Mouse (Mus musculus): Measurements from ENCODE around the gene Ehd2. TPM values are rescaled to one million over a fixed set of nuclear protein-coding genes. Genes with fewer than 3 reads are reported as not detected.

Gene Ehd2
- polyA plus RNA-seq, 1 experiment from 2014 or later: 4.6 TPM

- no peaks in the 10 kb centered on the region for H3K9me3 ChIP-seq (replicated peaks)
- peak within 1 kb of the TSS; percentile 95 for H3K27ac ChIP-seq (replicated peaks)
- peak within 1 kb of the TSS; percentile 77 for H3K4me2 ChIP-seq
- H3K27me3 ChIP-seq: peaks cover 9% of the 10 kb centered on the region; the same call in 1 of the 2 replicates
- H3K4me1 ChIP-seq (replicated peaks): peaks cover 67% of the 10 kb centered on the region
- 2% methylated on average over 59 of the region's 59 CpGs for WGBS (ENCODE audit: insufficient replicate concordance)
- peak within 1 kb of the TSS; percentile 81 for H3K4me3 ChIP-seq (replicated peaks)
- peaks cover 37% of the 10 kb centered on the region for H3K36me3 ChIP-seq (replicated peaks)
- H3K9ac ChIP-seq: peak within 1 kb of the TSS; percentile 79
- ATAC-seq (ENCODE audit: insufficient read depth): peak; percentile 86
Observed at GRCm38 (mm10) chr7:15945721-15946536, 21.4 kb downstream of the Ehd2 start, which contains the start of gene Nop53. Gene Nop53, minus strand, starts transcription at chr7:15946074.

GRCm38 (mm10) chr7:15945211-15945610 lies 22.2 kb downstream of the Ehd2 start:
- no peak for ATAC-seq (ENCODE audit: insufficient read depth)
- H3K9me3 ChIP-seq (replicated peaks): no peaks in the 10 kb centered on the region
- H3K9ac ChIP-seq: peak overlapping the region; percentile 79
- H3K4me3 ChIP-seq (replicated peaks): peak overlapping the region; percentile 81
- H3K36me3 ChIP-seq (replicated peaks): peaks cover 45% of the 10 kb centered on the region
- H3K4me2 ChIP-seq: peak overlapping the region; percentile 77
- peak overlapping the region; percentile 95; the same call in 1 of the 2 replicates for H3K27ac ChIP-seq (replicated peaks)
- 0 out of 2 replicates have a peak, but pooled peaks cover 4% of the 10 kb centered on the region for H3K27me3 ChIP-seq
- H3K4me1 ChIP-seq (replicated peaks): peaks cover 60% of the 10 kb centered on the region
- WGBS (ENCODE audit: insufficient replicate concordance): 1% methylated on average over 8 of the region's 8 CpGs

GRCm38 (mm10) chr7:15944311-15944710 lies 23.1 kb downstream of the Ehd2 start:
- H3K27ac ChIP-seq (replicated peaks): no peak overlapping the region
- no peaks in the 10 kb centered on the region for H3K9me3 ChIP-seq (replicated peaks)
- peaks cover 52% of the 10 kb centered on the region for H3K4me1 ChIP-seq (replicated peaks)
- peak overlapping the region; percentile 77 for H3K4me2 ChIP-seq
- no peak overlapping the region for H3K4me3 ChIP-seq (replicated peaks)
- ATAC-seq (ENCODE audit: insufficient read depth): no peak
- WGBS (ENCODE audit: insufficient replicate concordance): 92% methylated on average over 1 of the region's 1 CpGs
- H3K36me3 ChIP-seq (replicated peaks): peaks cover 54% of the 10 kb centered on the region
- H3K27me3 ChIP-seq: no peaks in the 10 kb centered on the region
- no peak overlapping the region for H3K9ac ChIP-seq

GRCm38 (mm10) chr7:15938621-15939020 lies 28.7 kb downstream of the Ehd2 start:
- Histone ChIP-seq H3K36me3 (replicated peaks) (peaks cover 75% of the 10 kb centered on the region), H3K9me3 (replicated peaks) (no peaks in the 10 kb centered on the region), H3K4me1 (replicated peaks) (peaks cover 6% of the 10 kb centered on the region; the same call in 1 of the 2 replicates), H3K4me2 (no peak overlapping the region), H3K27me3 (no peaks in the 10 kb centered on the region), H3K9ac (no peak overlapping the region), H3K4me3 (replicated peaks) (no peak overlapping the region), H3K27ac (replicated peaks) (no peak overlapping the region)
- WGBS (ENCODE audit: insufficient replicate concordance): 78% methylated on average over 3 of the region's 3 CpGs
- ATAC-seq (ENCODE audit: insufficient read depth): no peak

- WGBS (ENCODE audit: insufficient replicate concordance): 58% methylated on average over 5 of the region's 5 CpGs
- Histone ChIP-seq H3K9ac (no peak overlapping the region), H3K4me2 (no peak overlapping the region), H3K27me3 (no peaks in the 10 kb centered on the region; the same call in 1 of the 2 replicates), H3K27ac (replicated peaks) (no peak overlapping the region), H3K4me3 (replicated peaks) (no peak overlapping the region), H3K9me3 (replicated peaks) (no peaks in the 10 kb centered on the region), H3K4me1 (replicated peaks) (no peaks in the 10 kb centered on the region), H3K36me3 (replicated peaks) (peaks cover 64% of the 10 kb centered on the region)
- ATAC-seq (ENCODE audit: insufficient read depth): no peak
Observed at GRCm38 (mm10) chr7:15937491-15937890, 29.9 kb downstream of the Ehd2 start.

GRCm38 (mm10) chr7:15933437-15934359 lies 33.7 kb downstream of the Ehd2 start:
- WGBS (ENCODE audit: insufficient replicate concordance): 22% methylated on average over 16 of the region's 16 CpGs
- Histone ChIP-seq H3K27ac (replicated peaks) (no peak overlapping the region), H3K4me2 (no peak overlapping the region), H3K36me3 (replicated peaks) (peaks cover 26% of the 10 kb centered on the region), H3K9me3 (replicated peaks) (no peaks in the 10 kb centered on the region), H3K4me3 (replicated peaks) (no peak overlapping the region), H3K9ac (no peak overlapping the region), H3K4me1 (replicated peaks) (peaks cover 5% of the 10 kb centered on the region), H3K27me3 (no peaks in the 10 kb centered on the region; the same call in none of the 2 replicates)
- no peak for ATAC-seq (ENCODE audit: insufficient read depth)

- no peak overlapping the region for H3K4me2 ChIP-seq
- H3K4me1 ChIP-seq (replicated peaks): peaks cover 5% of the 10 kb centered on the region
- H3K27me3 ChIP-seq: no peaks in the 10 kb centered on the region; the same call in none of the 2 replicates
- no peak overlapping the region for H3K9ac ChIP-seq
- no peak overlapping the region for H3K4me3 ChIP-seq (replicated peaks)
- H3K9me3 ChIP-seq (replicated peaks): no peaks in the 10 kb centered on the region
- H3K27ac ChIP-seq (replicated peaks): no peak overlapping the region
- no peak for ATAC-seq (ENCODE audit: insufficient read depth)
- H3K36me3 ChIP-seq (replicated peaks): peaks cover 6% of the 10 kb centered on the region
- WGBS (ENCODE audit: insufficient replicate concordance): 47% methylated on average over 3 of the region's 3 CpGs
Observed at GRCm38 (mm10) chr7:15931635-15932034, 35.7 kb downstream of the Ehd2 start.

GRCm38 (mm10) chr7:15930543-15930942 lies 36.8 kb downstream of the Ehd2 start:
- peaks cover 5% of the 10 kb centered on the region for H3K4me1 ChIP-seq (replicated peaks)
- no peak for ATAC-seq (ENCODE audit: insufficient read depth)
- H3K36me3 ChIP-seq (replicated peaks): no peaks in the 10 kb centered on the region
- H3K4me2 ChIP-seq: no peak overlapping the region
- no peak overlapping the region for H3K9ac ChIP-seq
- no peak overlapping the region for H3K4me3 ChIP-seq (replicated peaks)
- H3K27me3 ChIP-seq: no peaks in the 10 kb centered on the region; the same call in none of the 2 replicates
- no peaks in the 10 kb centered on the region for H3K9me3 ChIP-seq (replicated peaks)
- no peak overlapping the region for H3K27ac ChIP-seq (replicated peaks)
- WGBS (ENCODE audit: insufficient replicate concordance): 36% methylated on average over 2 of the region's 2 CpGs

GRCm38 (mm10) chr7:15929910-15930309 lies 37.5 kb downstream of the Ehd2 start:
- Histone ChIP-seq H3K4me2 (no peak overlapping the region; the same call in 1 of the 2 replicates), H3K27me3 (no peaks in the 10 kb centered on the region; the same call in none of the 2 replicates), H3K9ac (no peak overlapping the region), H3K9me3 (replicated peaks) (no peaks in the 10 kb centered on the region), H3K4me3 (replicated peaks) (no peak overlapping the region), H3K4me1 (replicated peaks) (peaks cover 5% of the 10 kb centered on the region), H3K36me3 (replicated peaks) (no peaks in the 10 kb centered on the region), H3K27ac (replicated peaks) (no peak overlapping the region)
- 27% methylated on average over 4 of the region's 4 CpGs for whole genome bisulfite sequencing (ENCODE audit: insufficient replicate concordance)
- peak; percentile 78 for ATAC-seq (ENCODE audit: insufficient read depth)

- WGBS (ENCODE audit: insufficient replicate concordance): 0% methylated on average over 33 of the region's 33 CpGs
- H3K27ac ChIP-seq (replicated peaks): peak within 1 kb of the TSS; percentile 84
- peak within 1 kb of the TSS; percentile 81 for H3K9ac ChIP-seq
- ATAC-seq (ENCODE audit: insufficient read depth): peak; percentile 98
- peak within 1 kb of the TSS; percentile 89 for H3K4me2 ChIP-seq
- peaks cover 47% of the 10 kb centered on the region for H3K4me1 ChIP-seq (replicated peaks)
- H3K9me3 ChIP-seq (replicated peaks): no peaks in the 10 kb centered on the region
- peaks cover 26% of the 10 kb centered on the region for H3K36me3 ChIP-seq (replicated peaks)
- peak within 1 kb of the TSS; percentile 82 for H3K4me3 ChIP-seq (replicated peaks)
- H3K27me3 ChIP-seq: no peaks in the 10 kb centered on the region
Observed at GRCm38 (mm10) chr7:15922220-15922773, 45.1 kb downstream of the Ehd2 start, which contains the start of gene Selenow. Gene Selenow, minus strand, starts transcription at chr7:15922402.

Measured in liver, embryonic 15.5 days (tissue).